Mouse (Mus musculus) adrenal gland, postnatal 25 days (tissue): ENCODE results near the gene Col5a1. TPM values are rescaled to one million over a fixed set of nuclear protein-coding genes. Genes with fewer than 3 reads are reported as not detected.

Experiments used
- DNase-seq: peaks from one replicate; pipeline ENCODE4 v3.0.0; 2021; ENCODE audit warnings: mixed read lengths
- total RNA-seq: library from RNA; stranded (reverse); gene quantifications from 2 replicates; pipeline ENCODE4 v1.2.3, GENCODE M21; 2021

The Col5a1 gene
- total RNA-seq, 1 experiment from 2014 or later = 60.7 TPM

DNA sequence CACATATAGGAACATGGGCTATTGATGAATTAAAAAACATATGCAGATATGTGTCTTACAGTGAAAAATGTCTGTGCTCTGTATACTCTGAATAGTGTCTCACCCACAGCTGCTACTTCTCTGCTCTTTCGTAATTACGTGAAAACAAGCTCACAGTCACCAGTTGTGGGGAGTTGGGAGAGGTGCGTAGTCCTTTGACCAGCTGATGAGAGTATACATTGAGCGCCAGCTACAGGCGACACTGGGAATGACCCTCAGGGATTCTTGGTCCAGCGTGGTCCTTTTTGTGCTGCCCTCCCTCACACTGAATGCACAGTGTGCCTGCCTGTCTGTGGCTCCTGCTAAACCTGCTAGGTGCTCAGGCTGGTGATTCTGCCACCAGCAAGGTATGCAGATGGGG is 82.9 kb downstream of the Col5a1 start:
- DNase-seq = peak; percentile 23

- peak; percentile 67 for DNase-seq
These were observed 87.6 kb downstream of the Col5a1 start for GRCm38 (mm10) chr2:27973840-27974239.

DNA sequence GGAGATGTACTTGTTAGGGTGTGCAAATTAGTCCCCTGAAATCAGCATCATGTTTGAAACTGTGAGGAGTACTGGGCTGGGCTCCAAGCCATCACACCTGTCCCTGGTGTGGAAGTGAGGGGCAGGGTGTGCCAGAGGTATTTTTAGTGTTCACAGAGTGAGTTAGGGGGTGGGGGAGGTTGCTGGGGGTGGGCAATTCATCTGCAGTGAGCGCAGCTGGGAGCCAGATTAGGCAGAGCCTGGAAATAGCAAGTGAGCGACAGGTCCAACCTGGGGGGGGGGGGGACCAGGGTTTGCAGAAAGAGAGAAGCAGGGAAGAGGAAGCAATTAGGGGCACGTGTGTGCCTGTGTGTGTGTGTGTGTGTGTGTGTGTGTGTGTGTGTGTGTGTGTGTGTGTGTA is 89.6 kb downstream of the Col5a1 start:
- no peak for DNase-seq

DNA sequence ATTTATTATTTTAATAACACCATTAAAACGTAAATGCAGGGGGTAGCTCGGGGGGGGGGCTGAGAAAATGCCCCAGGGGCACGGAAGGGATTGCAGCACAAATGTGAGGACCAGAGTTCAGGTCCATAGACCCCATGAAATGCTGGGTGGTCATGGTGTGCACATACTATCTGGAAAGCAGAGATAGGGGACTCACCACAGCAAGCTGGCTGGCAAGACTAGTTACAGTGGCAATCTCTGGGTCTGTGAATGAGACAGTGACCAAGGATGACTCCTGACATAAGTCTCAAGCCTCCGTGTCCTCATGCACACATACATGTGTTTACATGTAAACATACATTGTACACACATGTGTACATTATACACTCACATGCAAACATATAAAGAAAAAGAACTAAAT is 90.3 kb downstream of the Col5a1 start:
- DNase-seq = no peak

DNA sequence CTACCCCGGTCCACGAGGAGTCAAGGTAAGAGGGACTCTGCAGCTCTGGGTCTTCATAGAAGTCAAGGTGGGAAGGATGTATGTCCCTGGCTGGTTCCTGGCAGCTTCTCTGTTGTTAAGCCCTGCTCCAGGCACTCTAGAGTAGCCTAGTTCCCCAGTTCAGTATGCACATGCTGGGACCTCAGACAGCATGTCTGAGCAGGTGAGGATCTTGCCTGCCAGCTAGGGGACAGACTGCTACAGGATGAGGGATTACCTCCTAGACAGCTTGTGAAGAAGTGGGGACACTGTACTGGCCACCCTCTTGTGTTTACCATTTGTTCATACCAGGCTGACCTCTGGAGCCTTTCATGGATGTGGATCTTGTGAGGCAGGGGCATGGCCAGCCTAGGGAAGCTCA is 94.8 kb downstream of the Col5a1 start:
- no peak for DNase-seq

GRCm38 (mm10) chr2:27981621-27982535 is 95.7 kb downstream of the Col5a1 start:
- DNase-seq = no peak

DNA sequence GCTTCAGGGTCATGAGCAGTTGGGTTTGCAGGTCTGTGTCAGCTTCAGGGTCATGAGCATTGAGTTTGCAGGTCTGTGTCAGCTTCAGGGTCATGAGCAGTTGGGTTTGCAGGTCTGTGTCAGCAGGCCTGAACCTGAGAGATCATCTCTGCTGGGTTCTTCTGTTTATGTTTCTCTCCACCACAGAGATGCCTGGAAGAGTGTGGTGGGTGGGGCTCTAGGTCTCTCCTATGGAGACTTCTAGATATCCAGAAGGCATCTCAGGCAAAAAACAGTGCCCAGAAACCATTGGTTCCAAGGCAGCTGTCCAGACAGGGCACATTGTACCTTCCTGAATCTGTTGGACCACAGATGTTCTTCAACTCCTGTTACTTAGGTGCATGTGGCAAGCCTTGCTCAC is 96.9 kb downstream of the Col5a1 start:
- DNase-seq = no peak

DNA sequence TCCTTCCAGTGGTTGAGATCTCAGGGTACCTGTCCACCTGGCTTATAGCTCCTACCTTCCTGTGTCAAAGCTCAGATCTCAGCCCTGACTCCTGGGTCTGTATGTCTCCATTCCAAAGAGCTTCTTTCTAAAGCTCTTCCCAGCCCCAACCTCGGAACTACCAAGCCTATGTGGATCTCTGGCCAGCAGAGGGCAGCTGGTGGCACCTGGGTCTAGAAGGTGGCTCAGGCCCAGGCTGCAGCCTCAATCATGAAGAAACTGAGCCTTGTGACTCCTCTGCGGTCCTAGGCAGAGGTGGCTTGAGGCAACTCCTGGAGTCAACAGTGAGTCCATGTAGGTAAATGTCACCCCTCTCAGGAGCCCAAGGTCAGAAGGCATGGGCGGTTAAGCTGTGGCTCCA is 97.7 kb downstream of the Col5a1 start:
- peak; percentile 50 for DNase-seq

- no peak for DNase-seq
These were observed 100.5 kb downstream of the Col5a1 start for GRCm38 (mm10) chr2:27986751-27987150.

DNA sequence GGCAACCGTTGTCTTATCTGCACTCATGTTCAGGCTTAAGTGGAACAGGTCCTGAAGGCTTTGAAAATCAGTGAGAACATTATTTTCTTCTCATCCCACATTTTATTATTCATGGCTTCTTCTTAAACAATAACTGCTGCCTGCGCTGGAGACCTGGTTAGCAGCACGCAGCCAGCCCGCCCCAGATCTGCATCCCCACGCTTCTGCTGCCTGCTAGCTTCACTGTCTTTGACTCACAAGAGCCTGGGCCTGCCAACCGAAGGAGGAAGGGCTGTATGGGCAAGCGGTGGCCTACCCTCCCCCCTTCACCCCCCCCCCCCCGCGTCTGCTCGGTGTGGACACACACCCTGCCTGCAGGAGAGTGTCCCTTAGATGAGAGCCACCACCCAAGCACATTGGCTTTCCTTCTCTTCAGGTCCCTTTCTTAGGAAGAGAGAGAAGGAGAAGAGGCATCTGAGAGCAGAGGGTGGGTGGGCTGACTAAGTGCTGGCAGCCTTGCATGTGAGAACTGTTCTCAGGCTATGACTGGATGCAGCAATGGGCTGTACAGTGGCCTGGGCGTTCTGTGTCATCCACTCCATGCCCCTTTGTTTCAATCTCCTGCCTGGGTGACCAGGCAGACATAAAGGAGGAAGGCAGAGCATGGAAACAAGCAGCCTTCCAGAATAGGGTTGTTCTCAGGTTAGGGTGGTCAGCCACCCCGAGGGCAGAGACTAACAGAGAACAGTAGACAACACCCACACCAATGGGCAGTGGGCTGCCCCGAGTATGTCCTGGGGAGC is 104.4 kb downstream of the Col5a1 start:
- DNase-seq = no peak

- no peak for DNase-seq
These were observed 107.2 kb downstream of the Col5a1 start for GRCm38 (mm10) chr2:27993416-27993815.

DNA sequence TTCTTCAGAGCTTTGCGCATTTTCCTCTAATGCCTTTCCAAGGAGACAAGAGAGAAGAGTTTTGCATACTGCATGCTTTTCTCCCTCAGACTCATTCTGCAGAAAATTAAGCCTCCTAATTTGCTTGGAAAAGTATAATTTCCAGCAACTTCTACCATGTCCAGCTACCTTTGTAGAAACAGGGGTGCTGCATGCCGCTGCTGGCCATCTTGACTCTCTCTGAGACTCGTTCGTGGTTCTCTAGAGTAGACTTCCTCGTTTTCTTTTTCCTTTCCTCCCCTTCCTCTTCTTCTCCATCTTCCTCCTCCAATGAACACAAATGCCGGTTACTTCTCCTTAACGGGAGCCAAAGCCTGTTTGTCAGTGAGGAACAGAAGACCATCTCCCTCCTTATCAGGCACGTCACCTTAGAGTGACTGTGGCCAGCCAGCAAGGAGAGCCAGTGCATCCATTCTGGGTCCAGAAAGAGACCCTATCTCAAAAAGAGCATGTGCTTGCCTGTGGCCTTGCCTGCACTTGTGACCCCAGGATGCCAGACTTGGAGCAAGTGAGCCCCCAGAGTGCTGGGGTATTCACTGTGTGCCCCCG is 113.9 kb downstream of the Col5a1 start:
- DNase-seq = no peak

GRCm38 (mm10) chr2:28000660-28001059 is 114.4 kb downstream of the Col5a1 start:
- no peak for DNase-seq

DNA sequence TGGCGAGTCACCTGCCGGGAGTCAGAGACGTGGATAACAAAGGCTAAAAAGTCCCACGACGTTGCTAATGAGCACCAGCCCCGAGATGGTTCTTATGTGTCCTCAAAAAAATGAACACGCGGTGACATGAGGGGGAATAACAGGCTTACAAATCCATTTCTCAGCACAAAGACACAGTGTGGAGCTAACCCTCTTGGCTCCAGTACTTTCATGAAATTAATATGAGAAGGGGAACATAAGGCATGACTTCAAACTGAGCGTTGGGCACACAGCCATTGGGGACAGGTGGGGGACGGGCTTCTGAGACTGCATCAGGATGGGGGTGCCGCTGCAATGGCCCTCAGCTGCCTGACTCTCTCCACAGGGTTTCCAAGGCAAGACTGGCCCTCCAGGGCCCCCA is 115.0 kb downstream of the Col5a1 start:
- DNase-seq = no peak

- DNase-seq = no peak
These were observed 119.0 kb downstream of the Col5a1 start for GRCm38 (mm10) chr2:28005187-28005586.

DNA sequence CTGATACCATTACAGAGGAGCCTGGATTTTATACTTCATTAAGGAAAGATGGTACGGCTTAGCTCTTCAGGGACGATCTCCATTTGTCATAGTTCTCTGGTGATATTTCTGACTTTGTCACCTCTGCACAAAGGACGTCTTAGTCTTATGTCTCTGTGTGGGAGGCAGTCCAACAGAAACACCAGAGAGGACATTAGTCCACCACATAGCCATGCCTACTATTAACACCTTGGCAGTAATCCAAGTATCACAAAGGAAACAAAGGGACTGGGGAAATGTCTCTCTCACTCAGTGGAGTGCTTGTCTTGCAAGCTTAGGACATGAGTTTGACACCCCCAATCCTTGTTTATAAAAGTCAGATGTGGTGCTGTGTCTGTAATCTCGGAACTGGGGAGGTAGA is 122.0 kb downstream of the Col5a1 start:
- DNase-seq = no peak

- no peak for DNase-seq
These were observed 126.1 kb downstream of the Col5a1 start for GRCm38 (mm10) chr2:28012367-28012766.

- no peak for DNase-seq
These were observed 128.6 kb downstream of the Col5a1 start for GRCm38 (mm10) chr2:28014778-28015177.

- DNase-seq = peak; percentile 30
These were observed 138.2 kb downstream of the Col5a1 start for GRCm38 (mm10) chr2:28024416-28024815.

DNA sequence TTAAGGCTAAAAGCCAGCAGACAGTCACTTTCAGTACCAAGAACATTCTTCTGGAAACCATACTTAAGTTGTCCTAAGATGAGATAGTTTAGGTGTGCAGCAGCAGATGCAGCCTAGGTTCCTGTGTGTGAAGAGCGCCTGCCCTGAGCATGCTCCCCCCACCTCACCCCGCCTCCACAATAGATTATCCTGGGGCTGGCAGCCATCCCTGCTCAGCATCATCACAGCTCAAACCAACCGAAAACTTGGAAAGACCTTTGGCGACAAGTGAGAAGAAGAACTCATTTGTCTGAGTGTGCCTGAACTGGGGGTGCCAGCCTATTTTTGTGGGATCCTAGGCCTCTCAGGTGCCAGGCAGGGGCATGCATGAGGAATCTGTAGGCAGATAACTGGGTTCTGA is 139.6 kb downstream of the Col5a1 start:
- DNase-seq = no peak

- DNase-seq = no peak
These were observed 145.6 kb downstream of the Col5a1 start for GRCm38 (mm10) chr2:28031860-28032259.

DNA sequence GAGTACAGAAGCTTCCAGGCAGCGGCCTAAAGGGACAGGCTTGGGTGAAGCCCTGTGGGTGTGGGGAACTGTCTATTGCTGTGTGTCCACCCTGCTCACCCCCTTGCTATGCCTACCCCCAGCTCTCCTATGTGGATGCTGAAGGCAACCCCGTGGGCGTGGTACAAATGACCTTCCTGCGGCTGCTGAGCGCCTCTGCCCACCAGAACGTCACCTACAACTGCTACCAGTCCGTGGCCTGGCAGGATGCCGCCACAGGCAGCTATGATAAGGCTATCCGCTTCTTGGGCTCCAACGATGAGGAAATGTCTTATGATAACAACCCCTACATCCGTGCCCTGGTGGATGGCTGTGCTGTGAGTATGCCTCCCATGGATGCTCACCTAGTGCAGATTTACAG is 146.2 kb downstream of the Col5a1 start:
- no peak for DNase-seq
